Mouse (Mus musculus) right cerebral cortex, postnatal 10 days (tissue): ENCODE results near the gene Actrt1.

Experiments used
- DNase-seq, 2 experiments: peaks; one replicate each; pipeline ENCODE4 v3.0.0; 2021; ENCODE audit warnings: low spot score in 2 of 2

Actrt1 gene

DNA sequence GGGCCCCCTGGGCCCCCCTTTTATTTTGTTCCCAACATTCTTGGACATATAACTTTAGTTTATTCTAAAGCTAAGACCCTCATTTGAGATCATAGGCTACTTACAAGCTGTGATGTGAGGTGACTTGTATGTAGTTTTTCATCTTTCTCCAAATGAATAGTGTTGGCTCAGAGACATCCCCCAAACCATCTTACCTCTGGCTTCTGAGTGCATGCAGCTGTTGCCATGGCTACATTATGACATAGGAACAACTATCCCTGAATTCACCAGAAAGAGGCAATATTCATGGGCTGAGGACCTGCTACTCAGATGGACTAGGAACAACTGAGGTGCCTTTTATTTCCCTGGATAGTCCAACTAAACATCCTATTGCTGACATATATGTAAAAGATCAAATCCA, at the start of gene Actrt1:
Actrt1 (plus strand) TSS at position 301 of the 400 bp plus-strand sequence.
- DNase-seq = no peak

DNA sequence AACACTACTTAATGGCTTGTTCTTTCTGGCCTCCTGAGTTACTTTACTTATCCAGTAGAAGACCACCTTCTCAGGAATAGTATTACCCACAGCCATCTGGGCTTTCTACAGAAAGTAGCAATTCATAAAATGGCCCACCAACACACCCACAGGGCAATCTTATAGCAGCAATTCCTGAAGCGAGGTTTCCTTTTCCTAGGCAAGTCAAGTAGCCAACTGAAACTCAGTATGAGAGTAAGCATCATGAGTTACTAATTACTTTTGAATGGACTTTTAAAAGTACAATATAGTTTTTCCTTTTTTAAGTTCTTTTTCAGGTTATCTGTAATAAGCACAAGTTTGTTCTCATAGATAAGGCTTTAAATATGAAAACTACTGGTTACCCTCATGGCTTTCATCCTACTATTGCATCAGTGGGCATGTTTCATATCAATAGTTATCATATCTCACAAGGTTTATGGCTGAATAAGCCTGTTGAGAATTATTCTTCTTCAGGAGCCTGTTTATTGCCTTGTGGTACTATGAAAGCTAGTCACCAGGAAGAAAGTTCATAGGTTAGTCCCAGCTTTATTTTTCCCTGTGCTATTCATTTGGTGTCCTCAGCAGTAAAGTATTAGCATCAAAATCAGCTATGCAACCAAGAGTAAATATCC, 2.8 kb downstream of the Actrt1 start:
- DNase-seq = no peak
